Mouse (Mus musculus): ENCODE results near the gene Thap12. TPM values are rescaled to one million over a fixed set of nuclear protein-coding genes. Genes with fewer than 3 reads are reported as not detected.

Gene Thap12
- polyA plus RNA-seq, 1 experiment from 2014 or later: 21.8 TPM

DNA sequence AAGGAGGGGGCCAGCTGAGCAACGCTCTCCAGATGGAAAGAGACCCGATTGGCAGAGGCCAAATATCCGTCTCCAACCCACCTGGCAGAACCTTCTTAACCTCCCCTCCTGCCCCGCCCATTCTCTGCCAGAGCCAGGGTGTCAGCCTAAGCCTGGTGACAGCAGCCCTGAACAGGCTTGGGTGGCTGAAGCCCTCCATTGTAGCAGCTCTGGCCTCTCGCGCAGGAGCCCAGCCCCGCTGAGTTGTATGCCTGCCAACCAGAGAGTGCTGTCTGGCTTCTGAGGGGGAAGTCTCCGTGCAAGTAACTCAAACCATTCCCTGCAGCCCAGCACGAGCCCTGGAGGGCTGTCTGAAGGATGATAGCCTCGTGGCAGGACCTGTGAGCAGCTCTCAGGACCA is 32.0 kb downstream of the Thap12 start:
- no peak for TF ChIP-seq CTCF (IDR thresholded peaks at IDR 0.05; ENCODE audit: low read depth)

DNA sequence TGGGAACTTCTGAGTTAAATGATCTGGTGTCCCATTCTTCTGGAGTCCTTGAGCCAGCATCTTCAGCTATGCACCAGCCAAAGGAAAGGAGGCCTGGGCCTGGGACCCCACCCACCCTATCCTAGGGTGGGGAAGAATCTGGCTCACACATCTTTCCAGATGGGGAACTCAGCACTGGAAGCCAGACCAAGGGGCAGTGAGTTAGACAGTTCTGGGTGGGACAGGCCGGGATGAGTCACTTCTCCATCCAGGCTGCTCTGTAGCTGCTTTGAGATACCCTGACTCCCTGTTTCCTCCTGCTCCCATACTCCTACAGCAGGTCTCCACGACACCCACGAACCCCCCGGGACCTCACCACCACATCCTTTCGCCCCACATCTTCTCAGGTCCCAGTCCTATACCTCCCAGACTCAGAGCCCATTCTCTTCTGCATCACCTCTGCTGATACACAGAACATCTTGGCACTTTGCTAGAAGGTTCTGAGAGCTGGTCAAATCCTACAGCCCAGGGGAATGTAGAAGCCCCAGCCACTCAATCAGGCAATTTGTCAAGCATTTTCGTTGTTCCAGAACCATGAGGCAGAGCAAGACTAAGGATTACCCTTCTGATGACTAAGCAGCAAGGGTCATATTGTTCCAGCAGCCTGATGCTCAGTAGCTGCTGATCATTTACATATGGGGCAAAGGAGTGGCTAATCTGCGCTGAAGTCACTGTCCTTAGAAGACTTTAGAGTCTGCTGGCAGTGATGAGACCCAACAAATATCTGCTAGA is 34.1 kb downstream of the Thap12 start:
- Histone ChIP-seq H3K36me3 (ENCODE audit: control insufficient read depth, insufficient read depth) (no peaks in the 10 kb centered on the region), H3K4me3 (ENCODE audit: low read depth, low read length) (no peak overlapping the region), H3K4me2 (replicated peaks; ENCODE audit: low read depth) (no peak overlapping the region), H3K4me1 (replicated peaks; ENCODE audit: control insufficient read depth, insufficient read depth, low read length) (0 out of 2 replicates have a peak, but pooled peaks cover 3% of the 10 kb centered on the region), H3K27me3 (replicated peaks; ENCODE audit: control insufficient read depth, insufficient read depth, low read length) (no peaks in the 10 kb centered on the region), H3K27ac (ENCODE audit: low read depth, low read length) (no peak overlapping the region), H3K9ac (ENCODE audit: low read depth, low read length) (no peak overlapping the region), H3K9me3 (ENCODE audit: control insufficient read depth) (no peaks in the 10 kb centered on the region)
- no peak for ATAC-seq
- WGBS: 80% methylated on average over 7 of the region's 7 CpGs
- TF ChIP-seq CTCF (IDR thresholded peaks at IDR 0.05; ENCODE audit: low read depth): no peak

More for the DNA sequence above, 32.0 kb downstream of the Thap12 start:
- Histone ChIP-seq H3K27me3 (replicated peaks; ENCODE audit: control insufficient read depth, insufficient read depth, low read length) (no peaks in the 10 kb centered on the region), H3K36me3 (ENCODE audit: control insufficient read depth, insufficient read depth) (no peaks in the 10 kb centered on the region), H3K4me1 (replicated peaks; ENCODE audit: control insufficient read depth, insufficient read depth, low read length) (0 out of 2 replicates have a peak, but pooled peaks cover 3% of the 10 kb centered on the region), H3K9me3 (ENCODE audit: control insufficient read depth) (no peaks in the 10 kb centered on the region), H3K4me3 (ENCODE audit: low read depth, low read length) (no peak overlapping the region), H3K9ac (ENCODE audit: low read depth, low read length) (no peak overlapping the region), H3K4me2 (replicated peaks; ENCODE audit: low read depth) (0 out of 2 replicates have a peak overlapping the region, but pooled peaks have one; percentile 9), H3K27ac (ENCODE audit: low read depth, low read length) (no peak overlapping the region)
- ATAC-seq: no peak
- WGBS: 29% methylated on average over 10 of the region's 10 CpGs

- Histone ChIP-seq H3K4me3 (ENCODE audit: low read depth, low read length) (no peak overlapping the region), H3K4me1 (replicated peaks; ENCODE audit: control insufficient read depth, insufficient read depth, low read length) (no peaks in the 10 kb centered on the region), H3K27ac (ENCODE audit: low read depth, low read length) (no peak overlapping the region), H3K27me3 (replicated peaks; ENCODE audit: control insufficient read depth, insufficient read depth, low read length) (no peaks in the 10 kb centered on the region), H3K9me3 (ENCODE audit: control insufficient read depth) (no peaks in the 10 kb centered on the region), H3K9ac (ENCODE audit: low read depth, low read length) (no peak overlapping the region), H3K4me2 (replicated peaks; ENCODE audit: low read depth) (no peak overlapping the region), H3K36me3 (ENCODE audit: control insufficient read depth, insufficient read depth) (no peaks in the 10 kb centered on the region)
- no peak for ATAC-seq
- TF ChIP-seq CTCF (IDR thresholded peaks at IDR 0.05; ENCODE audit: low read depth): no peak
- 18% methylated on average over 5 of the region's 5 CpGs for WGBS
Measured at GRCm38 (mm10) chr7:98740363-98740762, 37.5 kb downstream of the Thap12 start.

DNA sequence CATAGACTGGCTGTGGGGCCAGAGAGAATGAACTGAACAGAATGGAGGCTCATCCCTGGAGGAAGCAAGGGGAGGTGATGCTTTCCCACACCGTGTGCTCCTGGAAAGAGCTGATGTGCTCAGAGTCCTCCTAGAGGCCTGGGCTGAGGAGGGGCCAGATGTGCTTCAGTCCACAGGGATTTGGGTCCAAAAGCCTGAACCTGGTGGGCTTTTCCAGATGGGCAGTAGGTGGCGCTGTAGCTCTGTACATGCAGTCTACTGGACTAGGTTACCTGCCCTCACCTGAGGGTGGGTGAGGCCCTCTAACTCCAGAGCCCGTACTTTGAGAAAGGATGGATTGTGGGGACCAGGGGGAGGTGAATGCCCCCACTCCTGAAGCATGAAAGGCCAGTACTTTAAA is 40.4 kb downstream of the Thap12 start:
- peak; percentile 33; the same call in 1 of the 2 replicates for ATAC-seq
- Histone ChIP-seq H3K4me2 (replicated peaks; ENCODE audit: low read depth) (no peak overlapping the region), H3K27me3 (replicated peaks; ENCODE audit: control insufficient read depth, insufficient read depth, low read length) (no peaks in the 10 kb centered on the region), H3K27ac (ENCODE audit: low read depth, low read length) (no peak overlapping the region), H3K36me3 (ENCODE audit: control insufficient read depth, insufficient read depth) (no peaks in the 10 kb centered on the region), H3K9ac (ENCODE audit: low read depth, low read length) (no peak overlapping the region), H3K4me3 (ENCODE audit: low read depth, low read length) (no peak overlapping the region), H3K4me1 (replicated peaks; ENCODE audit: control insufficient read depth, insufficient read depth, low read length) (no peaks in the 10 kb centered on the region), H3K9me3 (ENCODE audit: control insufficient read depth) (no peaks in the 10 kb centered on the region)
- WGBS: 0% methylated on average over 3 of the region's 3 CpGs
- peak; percentile 95 for TF ChIP-seq CTCF (IDR thresholded peaks at IDR 0.05; ENCODE audit: low read depth)

- no peak for TF ChIP-seq CTCF (IDR thresholded peaks at IDR 0.05; ENCODE audit: low read depth)
- 59% methylated on average over 10 of the region's 10 CpGs for WGBS
- H3K4me2 ChIP-seq (replicated peaks; ENCODE audit: low read depth): no peak overlapping the region
- no peaks in the 10 kb centered on the region for H3K4me1 ChIP-seq (replicated peaks; ENCODE audit: control insufficient read depth, insufficient read depth, low read length)
- no peaks in the 10 kb centered on the region for H3K27me3 ChIP-seq (replicated peaks; ENCODE audit: control insufficient read depth, insufficient read depth, low read length)
- H3K9ac ChIP-seq (ENCODE audit: low read depth, low read length): no peak overlapping the region
- H3K9me3 ChIP-seq (ENCODE audit: control insufficient read depth): no peaks in the 10 kb centered on the region
- no peak overlapping the region for H3K27ac ChIP-seq (ENCODE audit: low read depth, low read length)
- no peaks in the 10 kb centered on the region for H3K36me3 ChIP-seq (ENCODE audit: control insufficient read depth, insufficient read depth)
- no peak overlapping the region for H3K4me3 ChIP-seq (ENCODE audit: low read depth, low read length)
- no peak for ATAC-seq
Measured at GRCm38 (mm10) chr7:98750404-98750803, 47.5 kb downstream of the Thap12 start.

DNA sequence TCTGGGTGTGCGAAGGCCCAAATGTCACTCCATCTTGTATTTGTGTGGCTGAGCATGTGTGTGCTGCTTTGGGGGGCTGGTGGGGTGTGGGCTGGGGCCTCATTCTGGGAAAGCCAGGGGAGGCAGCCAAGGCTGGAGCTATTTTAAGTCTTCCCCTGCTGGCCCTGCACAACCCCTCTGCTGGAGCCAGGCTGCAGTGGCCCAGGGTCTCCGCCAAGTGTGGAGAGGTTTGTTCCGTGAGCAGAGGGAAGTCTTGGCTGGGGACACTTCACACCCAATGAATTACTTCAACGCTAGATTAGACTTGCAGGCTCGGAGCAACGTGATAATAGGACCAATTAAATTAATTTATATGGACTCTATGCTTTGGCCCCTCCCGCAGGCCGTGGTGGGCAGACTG is 49.8 kb downstream of the Thap12 start:
- WGBS: 82% methylated on average over 8 of the region's 8 CpGs
- H3K9me3 ChIP-seq (ENCODE audit: control insufficient read depth): no peaks in the 10 kb centered on the region
- H3K9ac ChIP-seq (ENCODE audit: low read depth, low read length): no peak overlapping the region
- no peak overlapping the region for H3K27ac ChIP-seq (ENCODE audit: low read depth, low read length)
- H3K4me3 ChIP-seq (ENCODE audit: low read depth, low read length): no peak overlapping the region
- H3K36me3 ChIP-seq (ENCODE audit: control insufficient read depth, insufficient read depth): no peaks in the 10 kb centered on the region
- no peak overlapping the region for H3K4me2 ChIP-seq (replicated peaks; ENCODE audit: low read depth)
- no peaks in the 10 kb centered on the region for H3K4me1 ChIP-seq (replicated peaks; ENCODE audit: control insufficient read depth, insufficient read depth, low read length)
- no peak for TF ChIP-seq CTCF (IDR thresholded peaks at IDR 0.05; ENCODE audit: low read depth)
- no peaks in the 10 kb centered on the region for H3K27me3 ChIP-seq (replicated peaks; ENCODE audit: control insufficient read depth, insufficient read depth, low read length)
- ATAC-seq: no peak
